Mouse (Mus musculus) adrenal gland, adult 2 months (tissue): ENCODE data around the gene Siah2. TPM values are rescaled to one million over a fixed set of nuclear protein-coding genes. Genes with fewer than 3 reads are reported as not detected.

Source experiments
- DNase-seq: peaks from one replicate; pipeline ENCODE4 v3.0.0; 2021
- polyA plus RNA-seq: library from polyadenylated mRNA; depleted of rRNA; stranded (reverse); fragments of >200 nt; gene quantifications from 2 replicates; pipeline ENCODE4 v1.2.3, GENCODE M21; 2012
- total RNA-seq, 2 experiments: library from RNA; stranded (reverse); gene quantifications; 2 replicates each; pipeline ENCODE4 v1.2.3; 2021

The Siah2 gene
- total and polyA plus RNA-seq, 3 experiments = 14.4 to 36.0 (median 28.6) TPM

- DNase-seq = no peak
These were observed 2.8 kb upstream of the Siah2 start for GRCm38 (mm10) chr3:58695044-58695443.

DNA sequence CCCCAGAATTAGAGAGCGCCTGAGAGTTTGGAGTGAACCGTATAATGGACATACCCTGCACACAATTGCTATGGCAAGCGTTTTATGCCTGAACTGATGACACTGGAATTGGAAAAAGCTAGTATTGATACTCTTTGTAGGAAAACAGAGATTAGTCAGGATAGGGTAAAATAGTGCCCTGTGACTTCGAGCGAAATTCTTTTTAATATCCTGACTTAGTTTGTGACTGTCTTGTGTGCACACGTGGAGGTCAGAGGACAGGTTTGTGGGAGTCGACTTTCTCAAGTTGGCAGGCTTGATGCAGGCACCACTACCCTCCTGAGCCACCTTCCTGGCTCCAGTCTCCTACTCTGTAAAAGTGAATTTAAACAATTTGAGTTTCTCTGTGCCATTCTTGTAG is 1.1 kb upstream of the Siah2 start:
- DNase-seq = no peak

GRCm38 (mm10) chr3:58691374-58691939 is 743 bp downstream of the Siah2 start:
- peak; percentile 71 for DNase-seq

- peak; percentile 84 for DNase-seq
These were observed 1.4 kb downstream of the Siah2 start for GRCm38 (mm10) chr3:58690619-58691373.

GRCm38 (mm10) chr3:58689721-58690120 is 2.5 kb downstream of the Siah2 start:
- no peak for DNase-seq

DNA sequence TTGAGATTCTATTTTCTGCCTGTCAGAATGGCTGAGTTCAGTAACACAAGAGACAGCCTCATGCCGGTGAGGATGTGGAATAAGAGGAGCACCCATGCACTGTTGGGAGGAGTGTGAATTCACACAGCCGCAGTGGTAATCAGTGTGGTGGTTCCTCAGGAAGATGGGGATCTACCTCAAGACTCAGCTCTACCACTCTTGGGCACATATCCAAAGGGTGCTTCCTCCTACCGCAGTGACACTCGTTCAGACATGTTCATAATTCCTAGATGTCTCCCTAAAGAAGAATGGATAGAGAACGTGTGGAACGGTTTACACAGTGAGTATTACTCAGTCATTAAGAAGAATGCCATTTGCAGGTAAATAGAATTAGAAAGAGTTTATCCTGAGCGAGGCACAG is 3.1 kb downstream of the Siah2 start:
- no peak for DNase-seq

DNA sequence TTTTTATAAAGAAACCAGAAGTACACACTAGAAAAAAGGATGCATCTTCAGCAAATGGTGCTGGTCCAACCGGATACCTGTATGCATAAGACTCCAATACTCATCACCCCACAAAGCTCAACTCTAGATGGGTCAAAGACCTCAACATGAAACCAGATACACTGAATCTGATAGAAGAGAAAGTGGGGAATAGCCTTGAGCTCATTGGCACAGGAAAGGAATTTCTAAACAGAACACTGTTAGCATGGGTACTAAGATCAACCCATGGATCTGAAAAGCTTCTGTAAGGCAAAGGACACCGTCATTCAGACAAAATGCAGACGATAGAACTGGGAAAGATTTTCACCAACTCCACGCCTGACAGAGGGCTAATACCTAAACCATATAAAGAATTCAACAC is 3.6 kb downstream of the Siah2 start:
- no peak for DNase-seq

GRCm38 (mm10) chr3:58686922-58687284 is 5.3 kb downstream of the Siah2 start:
- DNase-seq = no peak

GRCm38 (mm10) chr3:58686206-58686921 is 5.8 kb downstream of the Siah2 start:
- DNase-seq = no peak

DNA sequence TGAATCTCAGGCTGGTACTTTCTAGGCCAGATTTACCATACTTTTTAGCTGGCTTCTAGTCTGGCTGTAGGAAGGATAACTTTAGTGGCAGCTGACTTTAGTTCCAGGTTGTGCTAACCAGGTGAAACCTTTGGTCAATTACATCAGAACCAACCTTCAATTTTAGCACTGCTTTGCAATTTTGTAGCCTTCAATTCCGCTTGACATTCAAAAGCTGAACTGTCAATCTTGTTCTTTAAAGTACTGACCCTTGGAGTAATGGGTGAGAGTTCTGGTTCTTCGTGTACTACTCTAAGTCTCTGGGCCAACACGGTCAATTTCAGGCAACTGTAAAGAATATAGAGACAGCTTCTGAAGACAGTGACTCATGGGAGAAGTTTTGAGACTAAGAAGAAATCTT is 6.8 kb downstream of the Siah2 start:
- DNase-seq = no peak

DNA sequence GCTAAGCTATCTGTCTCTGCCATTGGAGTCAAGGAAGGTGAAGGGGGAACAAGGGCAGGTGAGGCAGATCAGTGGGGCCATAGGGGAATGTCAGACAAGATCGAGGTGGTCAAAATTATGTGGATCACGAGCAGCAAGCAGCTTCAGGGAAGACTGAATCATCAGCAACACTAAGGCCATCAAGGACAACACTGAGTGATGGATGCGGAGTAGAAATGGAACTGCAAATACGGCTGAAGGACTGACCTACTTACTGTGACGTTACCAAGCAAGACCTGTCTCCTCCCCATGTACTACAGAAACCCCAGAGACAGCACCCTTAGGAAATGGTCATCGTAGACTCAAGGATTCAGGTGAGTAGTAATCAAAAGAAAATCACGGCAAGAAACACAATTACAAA is 8.9 kb downstream of the Siah2 start:
- DNase-seq = peak; percentile 80

DNA sequence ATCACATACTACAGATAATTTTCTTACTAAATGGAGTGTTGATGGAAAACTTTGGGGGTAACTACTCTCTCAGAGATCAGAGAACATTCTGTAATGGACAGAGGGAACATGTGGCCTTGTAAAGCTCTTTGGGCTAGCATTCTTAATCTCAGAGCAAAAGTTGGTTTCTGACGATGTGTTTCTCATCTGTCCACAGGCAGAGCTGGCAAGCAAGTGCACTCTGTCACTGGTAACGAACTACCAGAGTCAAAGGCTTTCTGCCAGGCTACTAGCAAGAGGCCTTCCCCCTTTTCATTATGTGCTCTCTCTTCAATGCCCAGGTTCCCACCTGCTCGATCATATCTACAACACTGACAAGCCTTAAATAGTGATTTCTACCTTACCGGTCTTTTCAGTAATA is 9.9 kb downstream of the Siah2 start:
- peak; percentile 40 for DNase-seq

- peak; percentile 52 for DNase-seq
These were observed 10.4 kb downstream of the Siah2 start for GRCm38 (mm10) chr3:58681831-58682230.

DNA sequence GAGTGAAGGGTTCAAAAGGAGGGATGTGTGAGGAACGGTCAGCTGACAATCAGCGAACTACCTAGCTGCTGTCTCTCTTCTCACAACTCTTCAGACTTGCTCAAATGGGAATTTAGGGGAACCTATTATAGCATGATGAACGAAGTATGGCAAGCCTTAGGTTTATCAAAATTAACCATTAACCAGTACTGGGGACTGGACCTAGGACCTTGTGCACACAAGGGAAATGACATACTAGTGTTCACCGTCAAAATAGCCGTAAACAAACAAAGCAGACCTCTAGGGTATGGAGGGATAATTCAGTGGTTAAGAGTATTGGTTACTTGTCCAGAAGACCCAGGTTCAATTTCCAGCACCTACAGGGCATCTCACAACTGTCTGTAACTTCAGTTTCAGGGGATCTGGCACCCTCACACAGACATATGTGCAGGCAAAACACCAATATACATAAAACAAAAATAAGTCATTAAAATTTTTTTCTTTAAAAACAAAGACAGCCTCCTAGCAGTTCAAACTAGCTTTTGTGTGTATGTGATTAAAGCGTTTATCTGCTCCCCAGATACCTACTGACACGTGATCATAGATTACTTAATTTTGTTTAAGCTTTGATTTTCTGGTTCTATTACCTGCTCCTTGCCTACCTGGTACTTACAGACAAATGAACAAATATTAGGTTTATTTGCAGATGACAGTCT is 11.1 kb downstream of the Siah2 start:
- no peak for DNase-seq

GRCm38 (mm10) chr3:58679996-58680395 is 12.2 kb downstream of the Siah2 start:
- no peak for DNase-seq

DNA sequence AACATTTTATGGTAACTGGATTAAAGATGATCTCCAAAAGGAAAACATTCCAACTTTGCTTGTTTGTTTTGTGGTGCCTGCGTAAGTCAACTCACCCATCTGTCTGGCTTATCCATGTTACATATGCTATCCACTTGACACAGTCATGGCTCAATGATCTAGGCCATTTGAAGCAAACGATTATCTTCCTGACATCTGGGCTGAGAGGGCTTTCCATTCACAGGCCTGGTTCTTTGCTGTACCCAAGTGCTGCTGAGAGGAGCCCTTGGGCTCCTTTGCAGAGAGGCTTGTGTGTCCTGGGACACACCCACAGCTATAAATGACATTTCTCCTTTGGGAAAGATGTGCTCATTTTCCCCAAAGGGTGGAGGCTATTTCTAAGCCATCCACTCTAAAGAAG is 13.3 kb downstream of the Siah2 start:
- DNase-seq = no peak

DNA sequence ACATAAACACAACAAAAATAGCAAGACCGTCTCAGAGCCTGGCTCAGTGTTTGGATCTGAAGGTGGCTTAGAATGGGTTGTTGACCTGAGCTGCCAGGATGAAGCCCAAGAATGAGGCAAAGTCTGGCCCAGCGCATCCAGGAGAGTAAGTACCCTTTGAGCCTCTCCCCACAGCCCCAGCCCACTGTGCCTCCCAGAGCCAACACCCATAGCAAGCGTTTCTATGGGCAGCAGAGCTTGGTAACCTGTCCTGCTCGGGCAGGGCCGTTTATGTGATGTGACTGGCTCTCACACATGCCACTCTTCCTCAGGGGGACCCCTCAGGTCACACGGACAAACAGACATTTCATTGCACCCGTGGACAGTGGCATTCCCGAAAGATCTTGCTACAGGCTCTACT is 13.8 kb downstream of the Siah2 start:
- DNase-seq = no peak

- DNase-seq = no peak
These were observed 14.6 kb downstream of the Siah2 start for GRCm38 (mm10) chr3:58677615-58678014.

- DNase-seq = no peak
These were observed 18.9 kb downstream of the Siah2 start for GRCm38 (mm10) chr3:58673295-58673694.

DNA sequence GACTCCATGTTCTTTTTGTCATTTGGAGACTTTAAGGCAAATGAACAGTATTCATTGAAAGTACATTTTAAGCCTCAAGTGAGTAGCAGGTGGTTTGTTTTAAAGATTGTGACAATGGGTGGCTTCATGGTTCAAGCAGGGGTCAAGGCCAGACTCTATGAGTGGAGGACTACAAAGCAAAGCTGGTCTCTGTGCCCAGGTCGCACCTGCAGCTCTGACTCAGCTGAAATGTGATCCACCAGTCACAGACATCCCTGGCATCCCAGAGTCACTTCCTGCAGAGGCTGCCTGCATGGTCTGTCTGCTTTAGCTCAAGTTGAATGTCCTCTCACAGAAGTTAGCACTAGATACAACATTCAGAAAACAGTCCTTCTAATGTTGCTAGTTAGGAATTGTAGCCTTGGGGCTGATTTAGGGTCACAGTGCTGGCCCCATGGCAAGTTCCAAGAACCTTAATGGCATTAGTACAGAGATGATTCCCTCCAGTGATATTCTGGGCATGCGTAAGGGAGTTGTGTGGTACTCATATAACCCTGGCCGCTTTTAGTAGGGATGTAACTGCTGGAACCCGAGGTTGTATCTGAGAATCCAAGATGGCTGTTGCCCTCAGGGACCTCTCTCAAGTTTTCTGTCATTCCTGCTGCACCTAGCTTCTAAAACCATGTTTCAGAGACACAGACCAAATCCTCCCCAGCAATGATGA is 19.6 kb downstream of the Siah2 start:
- DNase-seq = no peak

GRCm38 (mm10) chr3:58671616-58672250 is 20.5 kb downstream of the Siah2 start:
- DNase-seq = no peak

DNA sequence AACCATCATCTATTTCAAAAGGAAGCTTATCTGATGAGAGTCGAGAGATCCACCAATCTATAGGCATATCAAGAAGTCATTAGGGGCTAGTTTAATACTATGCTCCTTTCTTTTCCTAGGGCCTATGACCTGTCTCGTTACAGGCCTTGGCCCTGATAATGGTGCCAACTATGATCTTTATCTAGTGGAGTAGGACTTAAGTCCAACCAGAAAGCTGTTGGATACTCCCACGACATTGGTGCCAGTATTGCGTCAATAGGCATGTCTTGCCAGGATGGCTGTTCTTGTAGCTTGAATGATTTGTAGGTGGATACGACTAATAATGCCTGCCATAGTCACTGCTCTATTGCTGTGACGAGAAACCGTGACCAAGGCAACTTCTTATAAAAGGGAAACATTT is 28.2 kb downstream of the Siah2 start:
- DNase-seq = peak; percentile 48
